Mouse (Mus musculus) liver, adult 2 months (tissue): Measurements from ENCODE around the gene Trim68.

Source experiments
- CTCF ChIP-seq: fragments of 200-500 bp; IDR thresholded peaks from 2 replicates; pipeline ENCODE4 v1.5.1; 2011; ENCODE audit warnings: low read depth, low read length, control low read depth
- POLR2A ChIP-seq: fragments of 200-500 bp; IDR thresholded peaks from 2 replicates; pipeline ENCODE4 v1.6.1; 2011; ENCODE audit warnings: low read length, control low read depth; ENCODE audit not compliant: insufficient read depth; ENCODE audit errors: extremely low read depth

DNA sequence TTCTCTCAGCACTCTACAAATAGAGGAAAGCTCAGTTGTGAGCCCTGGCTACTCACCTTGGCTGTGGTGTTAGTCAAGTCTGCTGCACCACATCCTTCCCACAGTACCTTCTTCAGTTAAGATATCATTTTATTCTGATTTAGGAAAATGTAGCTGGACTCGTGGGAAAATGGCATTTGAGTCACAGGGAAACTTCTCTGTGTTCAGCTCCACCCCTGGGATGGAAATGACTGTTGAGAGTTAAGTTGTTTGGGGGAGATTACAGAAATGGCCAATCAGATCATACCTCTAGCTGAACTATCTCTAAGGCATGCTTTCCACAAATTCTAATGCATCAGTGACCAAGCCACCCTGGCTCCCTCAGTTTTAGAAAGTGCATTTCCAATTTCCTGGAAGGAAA is 31.8 kb upstream of the Trim68 start, which contains the start of gene Olfr33:
- TF ChIP-seq POLR2A (no peak), CTCF (no peak)
